13 mouse cellular contexts compared by ENCODE assay signal in genomic region chr19:37778568-37778967, GRCm38 (mm10).
"Had no signal": no experiment of that assay in that cellular context is flagged by ENCODE, and none has a peak within 500 bp of the region (broad histone marks: within the 10 kb centered on the region; RNA-seq: fewer than 3 reads in every experiment).

No protein-coding gene starts in this region.

- DNase-seq: kidney, adult 18-20 months; kidney, adult 9 months; kidney, postnatal 36 days; layer of hippocampus, postnatal 36 days; liver, postnatal 0 days; thymus, adult 2 months; thymus, postnatal 14 days; thymus, postnatal 4 days had no signal

- H3K9ac ChIP-seq: liver, embryonic 14.5 days; liver, postnatal 0 days had no signal

- H3K27ac ChIP-seq: left cerebral cortex, adult 2 months; liver, embryonic 14.5 days; stomach, postnatal 0 days had no signal

- ATAC-seq: intestine, embryonic 16.5 days; liver, postnatal 0 days had no signal

- H3K4me3 ChIP-seq: left cerebral cortex, adult 2 months had no signal

- H3K4me2 ChIP-seq: midbrain, embryonic 11.5 days had no signal
